Mouse (Mus musculus): ENCODE data around the gene Ttc28. TPM values are rescaled to one million over a fixed set of nuclear protein-coding genes. Genes with fewer than 3 reads are reported as not detected.

Ttc28 gene
- polyA plus RNA-seq, 1 experiment from 2014 or later, result 5.7 TPM

DNA sequence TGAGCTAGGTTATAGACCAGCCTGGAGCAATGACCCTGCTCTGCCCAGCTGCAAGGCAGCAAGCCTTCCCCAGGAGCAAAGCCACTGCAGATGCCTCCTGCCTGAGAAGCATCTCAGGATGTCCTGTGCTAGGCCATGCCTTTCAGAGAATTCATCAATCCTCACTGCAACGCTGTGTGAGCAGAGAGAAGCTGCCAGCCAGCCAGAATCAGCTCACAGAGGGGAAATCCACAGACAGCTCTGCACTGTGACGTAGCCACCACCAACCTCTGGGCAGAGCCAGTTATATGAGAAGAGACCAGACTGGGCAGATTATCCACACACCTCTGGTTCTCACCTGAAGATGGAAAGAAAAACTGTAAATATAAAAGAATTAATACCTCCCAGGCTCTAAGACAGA is 315.2 kb downstream of the Ttc28 start:
- H3K27me3 ChIP-seq (replicated peaks; ENCODE audit: control insufficient read depth, insufficient read depth, low read length), result no peaks in the 10 kb centered on the region
- no peak overlapping the region for H3K4me2 ChIP-seq
- no peak overlapping the region for H3K4me3 ChIP-seq (ENCODE audit: low read depth, low read length)
- ATAC-seq (replicated peaks; ENCODE audit: low FRiP score) (no peak), DNase-seq (ENCODE audit: low spot score) (no peak)
- no peaks in the 10 kb centered on the region for H3K4me1 ChIP-seq (replicated peaks; ENCODE audit: control insufficient read depth, insufficient read depth, low read length)
- H3K9me3 ChIP-seq (ENCODE audit: control insufficient read depth, low read length), result no peaks in the 10 kb centered on the region
- H3K9ac ChIP-seq (ENCODE audit: low read depth, low read length), result no peak overlapping the region
- H3K27ac ChIP-seq (ENCODE audit: low read depth, low read length), result no peak overlapping the region
- 62% methylated on average over 2 of the region's 2 CpGs for WGBS
- H3K36me3 ChIP-seq (ENCODE audit: control insufficient read depth, insufficient read depth, low read length), result no peaks in the 10 kb centered on the region

DNA sequence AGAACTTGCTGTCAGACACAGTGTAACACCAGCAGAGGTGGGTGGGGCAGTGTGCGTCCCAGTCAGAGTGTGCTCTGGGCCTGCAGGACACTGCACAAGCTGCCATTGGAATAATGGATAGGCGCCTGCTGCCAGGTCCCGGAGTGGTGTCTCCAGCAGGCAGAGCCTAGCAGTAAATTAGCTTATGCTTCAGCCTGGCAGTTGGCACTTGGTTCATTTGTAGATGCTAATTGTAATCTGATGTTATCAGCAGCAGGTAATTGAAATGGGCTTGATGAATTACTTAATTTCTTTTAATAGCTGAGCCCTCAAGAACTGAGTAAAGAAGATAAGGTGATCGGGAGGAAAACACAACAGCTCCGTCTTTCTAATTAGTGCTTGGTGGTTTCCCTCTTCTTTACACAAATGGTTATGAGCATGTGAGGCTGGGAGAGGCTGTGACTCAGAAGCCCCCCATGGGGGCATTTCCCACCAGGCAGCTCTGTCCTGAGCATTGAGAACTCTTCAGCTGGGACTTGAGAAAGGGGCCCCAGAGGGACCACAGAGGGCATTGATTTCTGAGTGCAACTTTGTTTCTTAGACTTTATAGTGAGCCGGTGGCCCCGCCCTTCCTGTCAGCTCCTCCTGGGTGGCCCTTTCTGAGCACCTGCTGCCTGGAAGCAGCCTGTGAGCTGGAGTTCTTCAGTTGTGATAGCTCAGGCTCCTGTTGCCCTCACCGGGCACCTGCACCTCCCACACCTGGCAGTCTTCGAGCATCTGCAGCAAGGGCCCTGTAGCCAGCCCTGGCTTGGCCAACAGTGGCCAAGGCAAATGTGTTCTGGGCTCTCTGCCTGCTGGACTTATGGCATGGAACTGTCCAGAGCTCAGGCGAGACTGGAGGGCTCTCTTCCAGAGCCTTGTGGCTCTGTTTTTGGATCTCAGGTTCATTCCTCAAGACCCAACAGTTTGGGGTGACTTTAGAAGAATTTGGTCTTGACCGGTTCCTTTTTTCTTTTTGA is 316.2 kb downstream of the Ttc28 start:
- Histone ChIP-seq H3K27ac (ENCODE audit: low read depth, low read length) (no peak overlapping the region), H3K9ac (ENCODE audit: low read depth, low read length) (no peak overlapping the region), H3K4me3 (ENCODE audit: low read depth, low read length) (no peak overlapping the region), H3K27me3 (replicated peaks; ENCODE audit: control insufficient read depth, insufficient read depth, low read length) (no peaks in the 10 kb centered on the region), H3K36me3 (ENCODE audit: control insufficient read depth, insufficient read depth, low read length) (no peaks in the 10 kb centered on the region), H3K9me3 (ENCODE audit: control insufficient read depth, low read length) (no peaks in the 10 kb centered on the region), H3K4me1 (replicated peaks; ENCODE audit: control insufficient read depth, insufficient read depth, low read length) (no peaks in the 10 kb centered on the region), H3K4me2 (no peak overlapping the region)
- no peak for DNase-seq (ENCODE audit: low spot score)
- no peak for ATAC-seq (replicated peaks; ENCODE audit: low FRiP score)
- 56% methylated on average over 11 of the region's 11 CpGs for WGBS

DNA sequence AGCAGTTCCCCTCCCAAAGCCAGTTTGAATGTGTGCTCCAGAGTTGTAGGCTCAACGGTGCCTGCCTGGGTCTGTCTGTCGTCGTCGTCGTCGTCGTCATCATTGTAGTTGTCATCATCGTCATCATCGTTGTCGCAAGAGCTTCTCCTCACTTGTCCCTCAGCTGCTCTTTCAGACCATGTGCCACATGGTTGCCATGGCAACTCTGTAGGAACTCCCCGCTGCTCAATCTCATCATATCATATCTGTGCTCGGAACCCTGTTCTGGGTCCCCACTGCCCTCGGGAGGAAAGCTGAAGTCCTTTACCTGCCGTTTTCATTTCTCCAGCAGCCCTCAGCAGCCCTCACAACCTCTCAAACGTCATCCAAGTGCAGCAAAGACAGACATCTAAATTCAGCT is 318.1 kb downstream of the Ttc28 start:
- WGBS, result 84% methylated on average over 15 of the region's 15 CpGs
- no peak for DNase-seq (ENCODE audit: low spot score)
- no peaks in the 10 kb centered on the region for H3K36me3 ChIP-seq (ENCODE audit: control insufficient read depth, insufficient read depth, low read length)
- H3K4me1 ChIP-seq (replicated peaks; ENCODE audit: control insufficient read depth, insufficient read depth, low read length), result no peaks in the 10 kb centered on the region
- H3K9ac ChIP-seq (ENCODE audit: low read depth, low read length), result no peak overlapping the region
- H3K9me3 ChIP-seq (ENCODE audit: control insufficient read depth, low read length), result no peaks in the 10 kb centered on the region
- no peak overlapping the region for H3K27ac ChIP-seq (ENCODE audit: low read depth, low read length)
- H3K4me3 ChIP-seq (ENCODE audit: low read depth, low read length), result no peak overlapping the region
- no peak for ATAC-seq (replicated peaks; ENCODE audit: low FRiP score)
- H3K27me3 ChIP-seq (replicated peaks; ENCODE audit: control insufficient read depth, insufficient read depth, low read length), result no peaks in the 10 kb centered on the region
- no peak overlapping the region for H3K4me2 ChIP-seq

- no peak overlapping the region for H3K27ac ChIP-seq (ENCODE audit: low read depth, low read length)
- H3K36me3 ChIP-seq (ENCODE audit: control insufficient read depth, insufficient read depth, low read length), result no peaks in the 10 kb centered on the region
- H3K27me3 ChIP-seq (replicated peaks; ENCODE audit: control insufficient read depth, insufficient read depth, low read length), result no peaks in the 10 kb centered on the region
- no peak overlapping the region for H3K9ac ChIP-seq (ENCODE audit: low read depth, low read length)
- no peak overlapping the region for H3K4me3 ChIP-seq (ENCODE audit: low read depth, low read length)
- WGBS, result 69% methylated on average over 15 of the region's 15 CpGs
- H3K4me2 ChIP-seq, result no peak overlapping the region
- H3K4me1 ChIP-seq (replicated peaks; ENCODE audit: control insufficient read depth, insufficient read depth, low read length), result no peaks in the 10 kb centered on the region
- H3K9me3 ChIP-seq (ENCODE audit: control insufficient read depth, low read length), result no peaks in the 10 kb centered on the region
- DNase-seq (ENCODE audit: low spot score) (no peak), ATAC-seq (replicated peaks; ENCODE audit: low FRiP score) (no peak)
Measured at GRCm38 (mm10) chr5:111200167-111200840, 320.7 kb downstream of the Ttc28 start.

GRCm38 (mm10) chr5:111200915-111201610 is 321.5 kb downstream of the Ttc28 start:
- H3K27ac ChIP-seq (ENCODE audit: low read depth, low read length), result no peak overlapping the region
- H3K36me3 ChIP-seq (ENCODE audit: control insufficient read depth, insufficient read depth, low read length), result no peaks in the 10 kb centered on the region
- no peak overlapping the region for H3K9ac ChIP-seq (ENCODE audit: low read depth, low read length)
- no peak overlapping the region for H3K4me2 ChIP-seq
- no peak for ATAC-seq (replicated peaks; ENCODE audit: low FRiP score)
- H3K9me3 ChIP-seq (ENCODE audit: control insufficient read depth, low read length), result no peaks in the 10 kb centered on the region
- H3K4me3 ChIP-seq (ENCODE audit: low read depth, low read length), result no peak overlapping the region
- no peak for DNase-seq (ENCODE audit: low spot score)
- H3K27me3 ChIP-seq (replicated peaks; ENCODE audit: control insufficient read depth, insufficient read depth, low read length), result no peaks in the 10 kb centered on the region
- WGBS, result 68% methylated on average over 16 of the region's 16 CpGs
- no peaks in the 10 kb centered on the region for H3K4me1 ChIP-seq (replicated peaks; ENCODE audit: control insufficient read depth, insufficient read depth, low read length)

GRCm38 (mm10) chr5:111204221-111204620 is 324.6 kb downstream of the Ttc28 start:
- WGBS, result 72% methylated on average over 5 of the region's 5 CpGs
- Histone ChIP-seq H3K4me3 (ENCODE audit: low read depth, low read length) (no peak overlapping the region), H3K4me2 (no peak overlapping the region), H3K27ac (ENCODE audit: low read depth, low read length) (no peak overlapping the region), H3K9me3 (ENCODE audit: control insufficient read depth, low read length) (no peaks in the 10 kb centered on the region), H3K9ac (ENCODE audit: low read depth, low read length) (no peak overlapping the region), H3K27me3 (replicated peaks; ENCODE audit: control insufficient read depth, insufficient read depth, low read length) (no peaks in the 10 kb centered on the region), H3K36me3 (ENCODE audit: control insufficient read depth, insufficient read depth, low read length) (no peaks in the 10 kb centered on the region), H3K4me1 (replicated peaks; ENCODE audit: control insufficient read depth, insufficient read depth, low read length) (no peaks in the 10 kb centered on the region; the same call in 1 of the 2 replicates)
- ATAC-seq (replicated peaks; ENCODE audit: low FRiP score), result no peak
- DNase-seq (ENCODE audit: low spot score), result no peak

GRCm38 (mm10) chr5:111204976-111205586 is 325.5 kb downstream of the Ttc28 start:
- H3K27me3 ChIP-seq (replicated peaks; ENCODE audit: control insufficient read depth, insufficient read depth, low read length), result no peaks in the 10 kb centered on the region
- 63% methylated on average over 4 of the region's 4 CpGs for WGBS
- DNase-seq (ENCODE audit: low spot score), result no peak
- ATAC-seq (replicated peaks; ENCODE audit: low FRiP score), result no peak
- H3K36me3 ChIP-seq (ENCODE audit: control insufficient read depth, insufficient read depth, low read length), result no peaks in the 10 kb centered on the region
- no peaks in the 10 kb centered on the region for H3K9me3 ChIP-seq (ENCODE audit: control insufficient read depth, low read length)
- H3K4me3 ChIP-seq (ENCODE audit: low read depth, low read length), result no peak overlapping the region
- no peaks in the 10 kb centered on the region; the same call in 1 of the 2 replicates for H3K4me1 ChIP-seq (replicated peaks; ENCODE audit: control insufficient read depth, insufficient read depth, low read length)
- no peak overlapping the region for H3K4me2 ChIP-seq
- H3K27ac ChIP-seq (ENCODE audit: low read depth, low read length), result no peak overlapping the region
- H3K9ac ChIP-seq (ENCODE audit: low read depth, low read length), result no peak overlapping the region

DNA sequence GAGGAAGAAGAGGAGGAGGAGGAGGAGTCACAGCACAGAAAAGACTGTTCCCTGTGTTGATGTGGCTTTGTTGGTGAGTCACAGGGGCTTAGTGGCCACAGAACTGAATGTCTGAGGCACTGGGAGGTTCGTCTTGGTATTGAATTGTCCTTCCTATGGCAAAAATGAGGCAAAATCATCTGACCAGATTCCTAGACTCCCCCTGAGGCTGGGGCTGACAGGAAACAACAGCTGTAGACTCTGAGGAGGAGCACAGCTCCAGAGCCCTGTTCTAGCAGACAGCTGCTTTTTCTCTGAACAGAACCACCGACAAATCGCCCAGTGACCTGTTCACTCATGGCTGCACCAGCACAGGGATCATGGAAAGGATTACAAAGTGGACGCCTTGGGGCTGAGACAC is 326.2 kb downstream of the Ttc28 start:
- no peak overlapping the region for H3K4me2 ChIP-seq
- H3K9me3 ChIP-seq (ENCODE audit: control insufficient read depth, low read length), result no peaks in the 10 kb centered on the region
- DNase-seq (ENCODE audit: low spot score) (no peak), ATAC-seq (replicated peaks; ENCODE audit: low FRiP score) (no peak)
- H3K27me3 ChIP-seq (replicated peaks; ENCODE audit: control insufficient read depth, insufficient read depth, low read length), result no peaks in the 10 kb centered on the region
- H3K36me3 ChIP-seq (ENCODE audit: control insufficient read depth, insufficient read depth, low read length), result no peaks in the 10 kb centered on the region
- H3K9ac ChIP-seq (ENCODE audit: low read depth, low read length), result no peak overlapping the region
- WGBS, result 43% methylated on average over 4 of the region's 4 CpGs
- no peak overlapping the region for H3K27ac ChIP-seq (ENCODE audit: low read depth, low read length)
- no peaks in the 10 kb centered on the region; the same call in 1 of the 2 replicates for H3K4me1 ChIP-seq (replicated peaks; ENCODE audit: control insufficient read depth, insufficient read depth, low read length)
- H3K4me3 ChIP-seq (ENCODE audit: low read depth, low read length), result no peak overlapping the region

Data from liver, embryonic 11.5 days (tissue).